Mouse (Mus musculus) heart, embryonic 14.5 days (tissue): ENCODE results near the gene Sertad2. TPM values are rescaled to one million over a fixed set of nuclear protein-coding genes. Genes with fewer than 3 reads are reported as not detected.

ENCODE experiments used
- ATAC-seq: fragments of 200-750 bp; cut with Nextera tagmentation; 2 replicates; pipeline ENCODE4 v1.8.0; 2017; ENCODE audit warnings: low read depth, moderate TSS enrichment; ENCODE audit not compliant: insufficient number of reproducible peaks, insufficient read depth, low FRiP score
- H3K27ac ChIP-seq, 2 experiments: fragments of 200-500 bp in 1 of 2; fragments of 300-500 bp in 1 of 2; sonication (generic) in 1 of 2; replicated peaks in 1 of 2; 2 replicates each; pipeline ENCODE4 v1.5.1; 2012 to 2014; ENCODE audit warnings: low read depth in 2 of 2, low read length in 2 of 2, control low read depth in 1 of 2, mild to moderate bottlenecking in 1 of 2, mixed read lengths in 1 of 2; ENCODE audit not compliant: control insufficient read depth in 1 of 2, insufficient read depth in 1 of 2
- H3K27me3 ChIP-seq: fragments of 300-500 bp; sonication (generic); 2 replicates; pipeline ENCODE4 v1.6.1; 2014; ENCODE audit warnings: mild to moderate bottlenecking, low read length, control low read depth; ENCODE audit not compliant: control insufficient read depth, insufficient read depth
- H3K36me3 ChIP-seq: fragments of 300-500 bp; sonication (generic); 2 replicates; pipeline ENCODE4 v1.6.1; 2014; ENCODE audit warnings: mild to moderate bottlenecking, control low read depth, low read length, mixed read lengths; ENCODE audit not compliant: control insufficient read depth, insufficient read depth
- H3K4me1 ChIP-seq, 2 experiments: fragments of 200-500 bp in 1 of 2; fragments of 300-500 bp in 1 of 2; sonication (generic) in 1 of 2; 2 replicates each; pipeline ENCODE4 v1.6.1; 2012 to 2014; ENCODE audit warnings: low read length in 2 of 2, control low read depth in 1 of 2, mixed read lengths in 1 of 2; ENCODE audit not compliant: control insufficient read depth in 2 of 2, insufficient read depth in 2 of 2
- H3K4me2 ChIP-seq: fragments of 300-500 bp; sonication (generic); 2 replicates; pipeline ENCODE4 v1.6.1; 2014; ENCODE audit warnings: mild to moderate bottlenecking, low read length
- H3K4me3 ChIP-seq, 2 experiments: fragments of 200-500 bp in 1 of 2; fragments of 300-500 bp in 1 of 2; sonication (generic) in 1 of 2; 2 replicates each; pipeline ENCODE4 v1.5.1; 2012 to 2014; ENCODE audit warnings: low read length in 2 of 2, mild to moderate bottlenecking in 2 of 2, control low read depth in 1 of 2, low read depth in 1 of 2, moderate library complexity in 1 of 2; ENCODE audit not compliant: control insufficient read depth in 1 of 2, insufficient read depth in 1 of 2
- H3K9ac ChIP-seq: fragments of 300-500 bp; sonication (generic); 2 replicates; pipeline ENCODE4 v1.6.1; 2014; ENCODE audit warnings: mild to moderate bottlenecking, low read length
- H3K9me3 ChIP-seq: fragments of 300-500 bp; sonication (generic); 2 replicates; pipeline ENCODE4 v1.6.1; 2016; ENCODE audit warnings: low read length, control low read depth; ENCODE audit not compliant: control insufficient read depth
- WGBS: fragments of 180-500 bp; shearing (Covaris S2); extraction: QIAGEN DNeasy Blood & Tissue Kit; methylation state at CpG from one replicate; pipeline ENCODE4 v1.1.7; 2014; 5-methylcytosine and 5-hydroxymethylcytosine counted together
- polyA plus RNA-seq: library from polyadenylated mRNA; unstranded; fragments of >200 nt; fragmentation: Nextera tagmentation; extraction: Ambion mirVana; gene quantifications from 2 replicates; pipeline ENCODE4 v1.2.1, GENCODE M21; 2014

Sertad2 gene
- polyA plus RNA-seq, 1 experiment from 2014 or later = 33.5 TPM

DNA sequence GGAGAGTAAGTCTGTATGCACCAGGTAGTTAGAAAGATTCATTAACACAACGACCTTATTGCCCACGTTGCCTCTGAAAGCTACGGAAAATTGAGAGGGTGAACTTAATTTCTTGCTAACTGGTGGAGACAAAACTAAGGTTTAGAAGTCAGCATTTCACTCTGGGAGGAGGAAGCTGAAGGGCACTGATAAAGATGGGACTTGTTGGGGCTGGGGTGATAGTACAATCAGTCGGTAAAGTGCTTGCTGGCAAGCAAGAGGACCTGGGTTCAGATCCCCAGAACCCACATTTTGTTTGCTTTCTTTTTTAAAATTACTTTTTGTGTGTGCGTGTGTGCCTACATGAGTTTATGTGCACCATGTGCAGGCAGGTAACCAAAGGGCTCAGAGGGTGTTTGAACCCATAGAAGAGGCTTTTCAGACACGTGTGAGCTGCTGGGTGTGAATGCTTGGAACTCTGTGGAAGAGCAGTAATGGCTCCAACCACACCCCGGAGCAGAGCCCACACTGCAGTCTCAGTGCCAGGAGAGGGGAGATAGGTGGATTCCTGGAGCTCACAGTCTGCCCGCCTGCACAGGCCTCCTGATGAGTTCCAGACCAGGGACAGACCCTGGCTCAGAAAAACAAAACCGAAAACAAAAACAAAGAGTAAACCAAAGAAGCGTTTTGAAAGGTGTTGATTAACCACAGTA lies 17.0 kb downstream of the Sertad2 start:
- no peak overlapping the region for H3K4me2 ChIP-seq
- ATAC-seq = no peak
- no peaks in the 10 kb centered on the region for H3K27me3 ChIP-seq
- H3K9me3 ChIP-seq = peaks cover 3% of the 10 kb centered on the region; the same call in 1 of the 2 replicates
- no peak overlapping the region for H3K4me3 ChIP-seq
- peak overlapping the region in 1 of 2 experiments; percentile 29; a peak in 1 of 4 replicates for H3K27ac ChIP-seq
- no peaks in the 10 kb centered on the region for H3K36me3 ChIP-seq
- WGBS = 52% methylated on average over 10 of the region's 10 CpGs
- H3K4me1 ChIP-seq = peaks cover 7 to 25% of the 10 kb centered on the region in 2 experiments
- no peak overlapping the region for H3K9ac ChIP-seq

DNA sequence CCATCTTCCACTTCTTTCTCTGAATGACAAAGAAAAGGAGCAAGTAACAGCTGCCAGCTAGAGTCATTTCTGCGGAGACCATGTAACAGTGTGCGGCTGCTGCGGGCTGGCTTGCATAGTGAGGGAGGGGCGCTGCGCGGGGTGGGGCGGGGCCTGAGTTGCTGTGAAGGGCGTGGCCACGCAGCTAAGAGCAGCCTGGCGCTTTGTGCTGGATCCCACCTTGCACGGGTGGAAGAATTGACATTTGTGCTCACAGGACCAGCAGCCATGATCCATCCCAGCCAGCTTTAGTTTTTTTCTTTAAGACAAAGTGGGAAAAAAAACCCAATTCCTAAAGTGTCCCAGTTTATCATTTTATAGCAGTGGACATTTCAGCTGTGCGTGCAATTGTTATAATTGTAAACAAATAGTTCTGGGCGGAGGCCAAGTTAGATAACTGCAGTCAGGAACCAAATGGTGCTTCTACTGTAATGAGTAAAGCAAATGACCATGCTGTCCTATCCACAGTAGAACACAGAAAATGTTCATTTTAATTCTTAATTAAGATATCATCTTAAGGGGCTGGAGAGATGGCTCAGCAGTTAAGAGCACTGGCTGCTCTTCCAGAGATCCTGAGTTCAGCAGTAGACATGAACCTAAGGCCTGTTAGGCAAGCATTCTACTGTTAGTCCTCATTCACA lies 18.4 kb downstream of the Sertad2 start:
- WGBS = 7% methylated on average over 13 of the region's 13 CpGs
- peaks cover 3% of the 10 kb centered on the region; the same call in 1 of the 2 replicates for H3K9me3 ChIP-seq
- peak overlapping the region; percentile 54 for H3K9ac ChIP-seq
- peak; percentile 89 for ATAC-seq
- no peaks in the 10 kb centered on the region for H3K27me3 ChIP-seq
- H3K4me1 ChIP-seq = peaks cover 7 to 23% of the 10 kb centered on the region in 2 experiments
- H3K4me3 ChIP-seq = peak overlapping the region; percentile 25
- no peaks in the 10 kb centered on the region for H3K36me3 ChIP-seq
- H3K4me2 ChIP-seq = peak overlapping the region; percentile 60
- H3K27ac ChIP-seq = peak overlapping the region; percentile 4 to 54; a peak in 1 of 4 replicates

DNA sequence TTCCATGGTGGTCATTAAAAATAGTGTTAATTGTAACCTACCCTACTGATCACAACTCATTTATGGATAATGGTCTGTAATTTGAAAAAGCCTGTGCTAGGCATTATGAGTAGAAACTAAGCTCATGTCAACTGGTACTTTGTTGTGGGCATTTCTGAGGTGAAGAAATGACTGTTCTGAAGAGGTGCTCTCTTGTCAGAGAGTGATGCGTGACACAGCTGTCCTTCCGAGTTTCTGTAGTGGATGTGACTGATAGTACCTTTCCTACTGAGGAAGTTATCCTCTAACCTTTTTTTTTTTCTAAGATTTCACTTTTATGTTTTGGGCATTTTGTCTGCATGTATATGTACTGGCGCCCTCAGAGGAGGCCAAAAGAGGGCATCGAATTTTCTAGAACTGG lies 22.0 kb downstream of the Sertad2 start:
- Histone ChIP-seq H3K9me3 (peaks cover 3% of the 10 kb centered on the region; the same call in 1 of the 2 replicates), H3K4me1 (peaks cover 6 to 24% of the 10 kb centered on the region in 2 experiments), H3K27ac (no peak overlapping the region), H3K9ac (no peak overlapping the region), H3K4me2 (no peak overlapping the region), H3K27me3 (no peaks in the 10 kb centered on the region), H3K4me3 (no peak overlapping the region), H3K36me3 (no peaks in the 10 kb centered on the region)
- ATAC-seq = no peak
- WGBS = 93% methylated on average over 4 of the region's 4 CpGs

DNA sequence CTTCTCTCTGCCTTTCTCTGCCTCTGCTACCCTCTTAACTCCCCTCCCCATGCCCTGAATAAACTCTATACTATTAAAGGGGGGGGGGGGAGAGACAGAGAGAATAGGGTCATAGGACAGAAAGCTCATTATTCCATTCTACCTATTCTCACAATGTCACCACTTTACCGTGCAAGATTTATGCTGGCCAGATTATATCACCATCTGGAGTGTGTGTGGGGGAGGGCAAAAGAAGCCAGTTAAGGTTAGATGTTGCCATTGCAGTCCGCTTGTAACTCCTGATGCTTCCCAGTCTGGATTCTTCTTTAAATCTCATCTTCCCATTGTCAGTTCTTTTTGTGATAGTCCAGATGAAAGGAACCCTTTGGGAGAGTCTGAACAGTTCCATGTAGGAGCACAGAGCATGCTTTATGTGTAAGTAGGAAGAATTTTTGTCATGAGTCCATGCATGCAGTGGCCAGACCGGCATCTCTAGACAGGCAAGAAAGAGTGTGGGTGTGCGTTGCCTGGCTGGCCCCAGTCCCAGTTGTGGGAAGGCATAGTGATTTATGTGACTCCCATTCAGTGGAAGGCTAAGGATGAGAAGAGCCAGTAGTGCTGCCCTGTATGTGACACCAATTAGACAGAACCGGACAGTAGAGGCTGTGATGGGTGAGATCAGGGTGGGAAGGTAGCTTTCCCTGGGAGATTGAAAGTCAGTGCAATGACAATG lies 28.8 kb downstream of the Sertad2 start:
- no peak for ATAC-seq
- Histone ChIP-seq H3K36me3 (no peaks in the 10 kb centered on the region), H3K4me3 (no peak overlapping the region), H3K4me1 (peaks cover 4 to 20% of the 10 kb centered on the region in 2 experiments), H3K4me2 (no peak overlapping the region), H3K9me3 (no peaks in the 10 kb centered on the region), H3K9ac (no peak overlapping the region), H3K27ac (no peak overlapping the region), H3K27me3 (no peaks in the 10 kb centered on the region)
- 70% methylated on average over 5 of the region's 5 CpGs for WGBS

DNA sequence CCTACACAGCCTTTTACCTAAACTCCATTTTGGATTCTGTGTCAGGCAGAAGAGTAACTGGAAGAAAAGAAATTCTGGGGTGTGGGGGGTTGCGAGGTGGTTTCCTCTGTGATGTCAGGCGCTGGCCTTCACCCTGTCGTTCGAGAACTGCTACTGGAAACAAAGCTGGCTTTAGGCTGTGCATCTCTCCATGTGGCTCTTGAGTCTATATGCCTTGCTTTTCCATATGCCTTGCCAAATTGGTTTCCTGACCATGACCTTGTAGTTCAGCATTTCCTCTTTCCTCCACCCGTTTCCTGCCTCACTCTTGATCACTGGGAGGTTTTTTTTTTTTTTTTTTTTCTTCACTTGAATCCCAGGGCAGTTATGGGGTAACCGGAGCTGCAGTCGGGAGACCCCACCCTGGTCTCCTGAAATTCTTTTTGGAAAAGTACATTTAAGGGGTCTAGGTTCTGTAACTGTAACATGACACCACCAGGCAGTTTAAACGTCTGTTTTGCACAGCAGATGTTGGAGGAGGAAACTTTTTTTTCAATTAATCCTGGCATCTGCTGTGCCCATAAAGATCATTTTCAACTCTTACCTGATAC lies 33.1 kb downstream of the Sertad2 start:
- Histone ChIP-seq H3K9ac (no peak overlapping the region), H3K4me2 (no peak overlapping the region), H3K4me3 (no peak overlapping the region), H3K27me3 (no peaks in the 10 kb centered on the region), H3K4me1 (peaks cover 5 to 26% of the 10 kb centered on the region in 2 experiments), H3K9me3 (no peaks in the 10 kb centered on the region), H3K36me3 (no peaks in the 10 kb centered on the region), H3K27ac (no peak overlapping the region)
- 47% methylated on average over 8 of the region's 8 CpGs for WGBS
- ATAC-seq = 0 out of 2 replicates have a peak, but pooled peaks have one; percentile 46

DNA sequence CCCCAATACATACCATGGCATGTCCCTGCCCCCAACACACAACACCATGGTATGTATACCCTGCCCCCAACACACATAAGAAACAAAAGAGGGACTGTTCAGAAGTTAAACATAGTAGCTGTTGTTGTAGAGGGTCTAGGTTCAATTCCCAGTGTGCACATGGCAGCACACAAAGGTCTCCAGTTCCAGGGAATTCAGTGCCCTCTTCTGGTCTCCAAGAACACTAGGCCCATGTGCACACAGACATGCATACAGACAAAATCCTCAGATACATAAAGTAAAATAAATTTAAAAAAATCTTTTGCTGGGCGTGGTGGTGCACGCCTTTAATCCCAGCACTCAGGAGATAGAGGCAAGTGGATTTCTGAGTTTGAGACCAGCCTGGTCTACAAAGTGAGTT lies 39.7 kb downstream of the Sertad2 start:
- Histone ChIP-seq H3K4me1 (peaks cover 3 to 19% of the 10 kb centered on the region in 2 experiments), H3K4me2 (no peak overlapping the region), H3K9me3 (no peaks in the 10 kb centered on the region), H3K4me3 (no peak overlapping the region), H3K27me3 (no peaks in the 10 kb centered on the region), H3K27ac (no peak overlapping the region), H3K36me3 (no peaks in the 10 kb centered on the region), H3K9ac (no peak overlapping the region)
- WGBS = 90% methylated on average over 2 of the region's 2 CpGs
- ATAC-seq = no peak

DNA sequence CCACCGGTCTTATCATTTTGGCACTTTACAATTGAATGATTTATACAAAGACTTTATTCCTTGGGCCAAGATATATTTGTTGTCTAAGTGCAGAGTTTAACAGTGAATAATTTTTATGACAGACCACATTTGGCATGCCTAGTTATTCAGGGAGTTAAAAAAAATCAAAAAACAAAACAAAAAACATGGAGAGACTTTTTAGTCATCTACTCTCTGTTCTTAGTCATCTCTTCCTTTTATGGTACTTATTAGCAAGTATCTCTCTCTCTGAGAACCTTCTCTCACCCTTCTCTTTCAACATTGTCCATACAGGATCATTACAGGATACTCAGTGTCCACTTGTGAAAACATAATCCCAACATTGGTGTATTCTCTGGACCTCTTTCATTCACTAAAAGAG lies 42.2 kb downstream of the Sertad2 start:
- Histone ChIP-seq H3K9ac (no peak overlapping the region), H3K4me2 (no peak overlapping the region), H3K4me3 (no peak overlapping the region), H3K27me3 (no peaks in the 10 kb centered on the region), H3K36me3 (no peaks in the 10 kb centered on the region), H3K27ac (no peak overlapping the region), H3K9me3 (no peaks in the 10 kb centered on the region), H3K4me1 (peaks cover 9 to 32% of the 10 kb centered on the region in 2 experiments)
- no peak for ATAC-seq
- 48% methylated on average over 1 of the region's 1 CpGs for WGBS
